Mouse (Mus musculus) cerebellum, postnatal 4 days (tissue): ENCODE results near the gene Srxn1.

Experiments
- DNase-seq, 2 experiments: peaks; one replicate each; pipeline ENCODE4 v3.0.0; 2022; ENCODE audit warnings: low spot score in 2 of 2, mixed read lengths in 1 of 2

The Srxn1 gene

DNA sequence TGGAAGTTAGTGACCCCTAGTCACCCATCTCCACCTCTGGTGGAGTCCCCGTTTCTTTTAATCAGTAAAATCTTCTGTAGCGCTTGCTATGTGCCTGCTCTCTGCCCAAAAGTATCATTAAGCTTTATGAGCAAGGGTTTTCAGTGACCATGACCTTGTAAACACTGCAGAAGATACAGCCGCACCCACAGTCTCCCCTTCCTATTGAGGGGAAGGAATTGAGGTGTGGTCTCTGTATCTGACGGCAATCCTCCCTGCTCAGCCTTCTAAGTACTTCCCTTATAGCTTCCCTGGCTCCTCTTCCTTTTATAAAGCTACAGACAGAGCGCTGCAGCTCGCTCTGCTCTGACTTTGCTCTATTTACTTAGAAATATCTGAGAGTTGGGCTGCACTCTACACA lies 51.2 kb downstream of the Srxn1 start:
- DNase-seq: no peak

DNA sequence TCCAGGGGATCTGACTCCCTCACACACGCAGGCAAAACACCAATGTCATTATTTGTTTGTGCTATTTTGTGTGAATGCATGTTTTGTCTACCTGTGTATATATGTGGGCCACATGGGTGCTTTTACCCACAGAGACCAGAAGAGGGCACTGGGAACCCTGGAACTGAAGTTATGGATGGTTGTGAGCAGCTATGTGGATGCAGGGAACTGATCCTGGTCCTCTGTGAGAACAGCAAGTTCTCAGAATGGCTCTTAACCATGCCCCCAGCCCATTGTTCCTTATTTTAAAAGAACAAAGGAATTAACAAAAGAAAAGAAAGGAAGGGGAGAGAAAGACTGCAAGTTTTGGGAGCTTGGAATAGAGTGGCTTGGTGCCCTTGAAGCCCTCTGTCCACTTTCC lies 54.2 kb downstream of the Srxn1 start:
- no peak for DNase-seq
